Mouse (Mus musculus) stomach, postnatal 0 days (tissue): Measurements from ENCODE around the gene Sulf2.

Experiments
- CTCF ChIP-seq: IDR thresholded peaks from 2 replicates; pipeline ENCODE4 v1.5.1; 2016; ENCODE audit warnings: antibody characterized with exemption, low read depth, mild to moderate bottlenecking, moderate library complexity
- EP300 ChIP-seq: optimal IDR thresholded peaks from 2 replicates; pipeline ENCODE3; 2016; ENCODE audit warnings: antibody characterized with exemption

DNA sequence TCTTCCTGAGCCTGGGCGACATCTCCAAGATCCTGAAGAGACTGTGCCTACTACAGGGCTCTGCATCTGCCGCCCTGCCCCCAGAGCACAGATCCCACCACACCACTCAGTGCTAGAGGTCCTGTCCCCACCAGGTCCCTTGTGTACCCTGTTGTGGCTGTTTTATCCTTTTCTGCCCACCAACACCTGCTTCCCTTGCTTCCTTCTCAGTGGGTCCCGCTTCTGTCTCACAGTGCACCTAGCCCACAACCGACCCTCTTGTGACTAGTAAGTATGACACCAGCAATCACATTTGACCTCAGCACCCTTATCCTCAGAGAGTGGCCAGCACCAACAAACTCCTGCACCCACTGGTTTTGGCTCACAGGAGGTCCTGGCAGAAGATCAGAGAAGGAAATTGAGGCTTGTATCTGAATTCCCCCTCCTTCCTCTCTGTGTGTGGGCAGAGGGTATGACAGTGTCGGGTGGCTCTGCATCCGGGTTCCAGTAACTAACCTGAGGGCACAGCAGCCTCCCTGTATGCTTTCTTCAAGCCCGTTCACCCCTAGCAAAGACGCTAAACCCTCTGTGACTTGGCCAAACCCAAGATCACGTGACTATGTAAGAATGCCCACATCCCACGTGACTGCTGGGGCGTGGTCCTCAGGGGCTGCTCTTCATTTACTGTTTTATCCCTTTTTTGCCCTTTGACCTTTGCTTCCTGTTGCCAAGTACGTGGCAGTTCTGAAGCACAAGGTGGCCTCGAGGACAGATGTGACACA is 29.8 kb downstream of the Sulf2 start:
- TF ChIP-seq CTCF (no peak), EP300 (no peak)
